Mouse (Mus musculus): ENCODE measurements around the gene Exosc8.

DNA sequence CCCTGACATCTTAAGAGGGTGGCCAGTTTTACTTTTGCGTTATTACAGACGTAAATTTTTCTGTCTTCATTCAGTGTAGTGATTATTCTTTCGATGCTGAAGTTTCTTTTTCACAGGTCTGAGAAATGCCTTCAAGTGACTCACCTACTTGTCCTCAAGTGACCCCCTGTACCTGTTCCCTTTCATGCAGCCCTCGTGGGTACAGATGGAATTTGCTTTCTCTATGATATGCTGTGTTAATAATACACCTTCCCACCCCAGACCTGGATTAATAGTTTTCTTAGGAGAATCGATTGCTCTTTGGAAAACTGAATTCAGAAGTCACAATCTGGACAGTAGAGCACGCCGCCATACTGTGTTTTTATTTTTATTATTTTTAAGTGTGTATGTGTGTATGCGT lies 2.1 kb upstream of the Exosc8 start:
- TF ChIP-seq POLR2A (IDR thresholded peaks at IDR 0.05; ENCODE audit: insufficient read length, low read depth), result no peak
- no peak for TF ChIP-seq E2F4 (IDR thresholded peaks at IDR 0.05; ENCODE audit: insufficient read depth)
- TF ChIP-seq MAX (IDR thresholded peaks at IDR 0.05; ENCODE audit: low read depth), result no peak
- no peak for TF ChIP-seq SRF (IDR thresholded peaks at IDR 0.05; ENCODE audit: control insufficient read depth, insufficient read length, low read depth)
- TF ChIP-seq POLR2AphosphoS2 (IDR thresholded peaks at IDR 0.05; ENCODE audit: insufficient read length, low read depth), result no peak
